Mouse (Mus musculus): ENCODE results near the gene Mus81.
"Not testable (repeated sequence)": the region's sequence is repeated elsewhere in the genome, so short reads cannot be mapped to it uniquely, and the experiment has no call there.

The Mus81 gene

GRCm38 (mm10) chr19:5492641-5493040 lies 4.4 kb upstream of the Mus81 start:
- no peak for DNase-seq (ENCODE audit: low read depth)

GRCm38 (mm10) chr19:5490898-5491708 lies 2.9 kb upstream of the Mus81 start:
- peak; percentile 78 for DNase-seq (ENCODE audit: low read depth)

- DNase-seq (ENCODE audit: low read depth): peak; percentile 93
Measured at GRCm38 (mm10) chr19:5490313-5490897, 2.2 kb upstream of the Mus81 start, which contains the start of gene Cfl1. Gene Cfl1 (plus strand): TSS chr19:5490455.

GRCm38 (mm10) chr19:5489721-5490120 lies 1.5 kb upstream of the Mus81 start:
- DNase-seq (ENCODE audit: low read depth): not testable (repeated sequence)

- peak; percentile 97 for DNase-seq (ENCODE audit: low read depth)
Measured at GRCm38 (mm10) chr19:5488878-5489571, 823 bp upstream of the Mus81 start.

GRCm38 (mm10) chr19:5486771-5487170 lies 1.4 kb downstream of the Mus81 start:
- DNase-seq (ENCODE audit: low read depth): no peak

- no peak for DNase-seq (ENCODE audit: low read depth)
Measured at GRCm38 (mm10) chr19:5486286-5486685, 1.9 kb downstream of the Mus81 start.

GRCm38 (mm10) chr19:5485821-5486220 lies 2.4 kb downstream of the Mus81 start:
- DNase-seq (ENCODE audit: low read depth): no peak

- no peak for DNase-seq (ENCODE audit: low read depth)
Measured at GRCm38 (mm10) chr19:5485371-5485770, 2.8 kb downstream of the Mus81 start.

- DNase-seq (ENCODE audit: low read depth): no peak
Measured at GRCm38 (mm10) chr19:5484496-5484895, 3.7 kb downstream of the Mus81 start.

- no peak for DNase-seq (ENCODE audit: low read depth)
Measured at GRCm38 (mm10) chr19:5483386-5484359, 4.5 kb downstream of the Mus81 start.

GRCm38 (mm10) chr19:5481398-5481797 lies 6.8 kb downstream of the Mus81 start:
- no peak for DNase-seq (ENCODE audit: low read depth)

GRCm38 (mm10) chr19:5480016-5480415 lies 8.2 kb downstream of the Mus81 start:
- no peak for DNase-seq (ENCODE audit: low read depth)

GRCm38 (mm10) chr19:5477668-5478300 lies 10.4 kb downstream of the Mus81 start:
- no peak for DNase-seq (ENCODE audit: low read depth)

- DNase-seq (ENCODE audit: low read depth): no peak
Measured at GRCm38 (mm10) chr19:5477004-5477667, 11.1 kb downstream of the Mus81 start.

GRCm38 (mm10) chr19:5475069-5475714 lies 13.0 kb downstream of the Mus81 start:
- no peak for DNase-seq (ENCODE audit: low read depth)

GRCm38 (mm10) chr19:5474281-5475068 lies 13.7 kb downstream of the Mus81 start:
- DNase-seq (ENCODE audit: low read depth): no peak

GRCm38 (mm10) chr19:5473720-5474119 lies 14.5 kb downstream of the Mus81 start, which contains the start of gene Efemp2:
Gene Efemp2 (plus strand): TSS chr19:5473954.
- DNase-seq (ENCODE audit: low read depth): peak; percentile 54

- no peak for DNase-seq (ENCODE audit: low read depth)
Measured at GRCm38 (mm10) chr19:5472857-5473256, 15.3 kb downstream of the Mus81 start.
